Mouse (Mus musculus) bone marrow macrophage, adult 2 months (primary cell): ENCODE measurements around the gene Gm10203.

Experiments
- CTCF ChIP-seq: IDR thresholded peaks from 2 replicates; pipeline ENCODE4 v1.5.1; 2012; ENCODE audit warnings: low read depth, mild to moderate bottlenecking, low read length, moderate library complexity
- POLR2A ChIP-seq: IDR thresholded peaks from 2 replicates; pipeline ENCODE4 v1.6.1; 2012; ENCODE audit warnings: mild to moderate bottlenecking, low read depth, low read length, borderline replicate concordance

DNA sequence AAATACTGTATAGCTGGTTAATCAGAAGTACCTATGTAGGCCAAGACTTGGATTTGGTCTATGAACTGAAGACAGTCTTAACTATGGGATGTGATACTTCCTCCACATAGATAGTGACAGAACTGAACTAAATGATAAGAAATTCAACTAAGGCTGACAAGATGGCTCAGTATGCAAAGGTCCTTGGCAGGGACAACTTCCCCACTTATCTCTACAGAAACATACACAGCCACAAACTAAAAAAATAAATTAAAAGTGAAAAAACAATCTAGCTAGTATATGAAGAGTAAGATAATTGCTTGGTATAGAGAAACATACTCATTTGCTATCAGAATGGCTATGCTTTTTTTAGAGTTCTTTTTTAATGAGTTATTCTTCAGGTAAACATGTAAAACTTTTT lies 49.1 kb downstream of the Gm10203 start:
- TF ChIP-seq CTCF (no peak), POLR2A (no peak)
